Comparison of ENCODE assay signal across 7 mouse cellular contexts in genomic region chr9:58275115-58275774, GRCm38 (mm10). TPM values are rescaled to one million over a fixed set of nuclear protein-coding genes. Genes with fewer than 3 reads are reported as not detected.
DNase-seq lines count a peak whose midpoint lies in the region; ATAC-seq and TF ChIP-seq lines count a peak whose summit lies in the region.

No protein-coding gene starts in this region.

- H3K79me2 ChIP-seq in macrophage (ENCODE audit: inconsistent target), result no peaks in the 10 kb centered on the region

- no peaks in the 10 kb centered on the region for H3K9me3 ChIP-seq in kidney, postnatal 0 days (replicated peaks; ENCODE audit: low read length)

- peak; percentile 85 for DNase-seq in 3134 (ENCODE audit: extremely low read depth, insufficient read length, low spot score)
- peak; percentile 78 for DNase-seq in CD4-positive, CD25-positive, alpha-beta regulatory T cell, adult 2 months (ENCODE audit: low read depth, low spot score)
- DNase-seq in cerebellum, adult 9-10 months, result peak; percentile 33
- peak; percentile 60 for DNase-seq in heart, adult 8-10 months (ENCODE audit: low spot score)
- DNase-seq in kidney, postnatal 0 days (ENCODE audit: low spot score), result peak; percentile 91
- DNase-seq in left cerebral cortex, adult 8-10 months (ENCODE audit: low spot score in 2 of 2), result no peak

- H3K9ac ChIP-seq in kidney, postnatal 0 days (ENCODE audit: low read depth, low read length), result 0 out of 2 replicates have a peak overlapping the region, but pooled peaks have one; percentile 5

- TF ChIP-seq CTCF in kidney, postnatal 0 days (IDR thresholded peaks at IDR 0.05; ENCODE audit: low read depth), result no peak

- H3K36me3 ChIP-seq in kidney, postnatal 0 days (ENCODE audit: insufficient read depth, low read length), result no peaks in the 10 kb centered on the region
- H3K36me3 ChIP-seq in macrophage (ENCODE audit: inconsistent target), result no peaks in the 10 kb centered on the region

- H3K27ac ChIP-seq in kidney, postnatal 0 days, result peak overlapping the region; percentile 88
- peak overlapping the region; percentile 97 for H3K27ac ChIP-seq in macrophage

- no peaks in the 10 kb centered on the region for H3K27me3 ChIP-seq in kidney, postnatal 0 days (ENCODE audit: insufficient read depth, low read length)

- H3K4me2 ChIP-seq in kidney, postnatal 0 days (ENCODE audit: low read length), result peak overlapping the region; percentile 21; the same call in 1 of the 2 replicates

- H3K4me1 ChIP-seq in kidney, postnatal 0 days (replicated peaks; ENCODE audit: insufficient read depth, low read length), result peaks cover 20% of the 10 kb centered on the region

- ATAC-seq in kidney, postnatal 0 days (replicated peaks; ENCODE audit: low FRiP score, low read depth), result peak; percentile 87

- 6% methylated on average over 8 of the region's 8 CpGs for WGBS in kidney, postnatal 0 days
- under 1% methylated on average over 8 of the region's 8 CpGs for WGBS in macrophage (ENCODE audit: missing documents)

- H3K4me3 ChIP-seq in kidney, postnatal 0 days (replicated peaks; ENCODE audit: low read depth, low read length), result no peak overlapping the region
- peak overlapping the region; percentile 6; the same call in 1 of the 2 replicates for H3K4me3 ChIP-seq in macrophage (ENCODE audit: inconsistent target)

RNA-seq across cellular contexts. Expression of gene Stoml1, which starts 22.3 kb away (rescaled TPM):
- total RNA-seq in heart, adult 8-10 months (2022), result 10 to 100 TPM in 3 of 4 experiments, 1 to 10 TPM in 1; 9.5 to 13.4 (median 11.7) TPM
- polyA plus RNA-seq in kidney, postnatal 0 days (2015; fragmentation: Nextera tagmentation; extraction: Ambion mirVana), result 36.6 and 37.6 TPM in 2 replicates
- 100 to 1,000 TPM in 13 of 26 experiments, 10 to 100 TPM in 13; 27.1 to 163 (median 99.6) TPM for total RNA-seq in macrophage (2018; cell fraction: chromatin; rRNA removed)
- total RNA-seq in macrophage (2018; cell fraction: cytosol; rRNA removed), result 10 to 100 TPM; 10.7 to 62.8 (median 27.9) TPM
- 100 to 1,000 TPM in 7 of 26 experiments, 10 to 100 TPM in 19; 29.0 to 154 (median 81.6) TPM for total RNA-seq in macrophage (2018; cell fraction: nucleus; rRNA removed)
- 18.3 to 33.2 TPM (median 18.3 TPM) in 3 replicates for polyA plus RNA-seq in macrophage (2018)
- 10 to 100 TPM; 65.6 to 69.4 (median 67.4) TPM for total RNA-seq in left cerebral cortex, adult 8-10 months (2022)

RNA-seq across cellular contexts. Expression of gene Pml, which starts 25.7 kb away (rescaled TPM):
- total RNA-seq in heart, adult 8-10 months (2022), result 1 to 10 TPM; 7.0 to 9.1 (median 8.0) TPM
- 14.3 and 15.2 TPM in 2 replicates for polyA plus RNA-seq in kidney, postnatal 0 days (2015; fragmentation: Nextera tagmentation; extraction: Ambion mirVana)
- total RNA-seq in macrophage (2018; cell fraction: chromatin; rRNA removed), result 100 to 1,000 TPM in 20 of 26 experiments, 10 to 100 TPM in 6; 41.8 to 438 (median 201) TPM
- total RNA-seq in macrophage (2018; cell fraction: cytosol; rRNA removed), result 100 to 1,000 TPM in 8 of 26 experiments, 10 to 100 TPM in 18; 24.3 to 136 (median 65.2) TPM
- 100 to 1,000 TPM in 21 of 26 experiments, 10 to 100 TPM in 5; 55.4 to 358 (median 161) TPM for total RNA-seq in macrophage (2018; cell fraction: nucleus; rRNA removed)
- polyA plus RNA-seq in macrophage (2018), result 34.6 to 63.1 TPM (median 37.1 TPM) in 3 replicates
- 10 to 100 TPM; 15.3 to 20.3 (median 17.5) TPM for total RNA-seq in left cerebral cortex, adult 8-10 months (2022)

RNA-seq across cellular contexts. Expression of gene Loxl1, which starts 37.7 kb away (rescaled TPM):
- 10 to 100 TPM; 14.3 to 19.3 (median 16.6) TPM for total RNA-seq in heart, adult 8-10 months (2022)
- polyA plus RNA-seq in kidney, postnatal 0 days (2015; fragmentation: Nextera tagmentation; extraction: Ambion mirVana), result 60.9 and 62.2 TPM in 2 replicates
- total RNA-seq in macrophage (2018; cell fraction: chromatin; rRNA removed), result 10 to 100 TPM in 1 of 26 experiments, under 1 TPM in 5, not detected in 20; 0.21 to 23.8 (median 0.28) TPM
- total RNA-seq in macrophage (2018; cell fraction: cytosol; rRNA removed), result under 1 TPM in 2 of 26 experiments, not detected in 24; 0.03 to 0.05 TPM
- total RNA-seq in macrophage (2018; cell fraction: nucleus; rRNA removed), result 1 to 10 TPM in 1 of 26 experiments, not detected in 25; 3.7 TPM
- polyA plus RNA-seq in macrophage (2018), result not detected in 3 replicates
- total RNA-seq in left cerebral cortex, adult 8-10 months (2022), result 1 to 10 TPM; 1.8 to 3.0 (median 2.3) TPM

Comparison
In these comparisons a context has a peak if more than half of its experiments do, and no peak if none do; other contexts are left out.
1. DNase-seq: peak in 3134 (single experiment), CD4-positive, CD25-positive, alpha-beta regulatory T cell, adult 2 months (single experiment), cerebellum, adult 9-10 months (single experiment), heart, adult 8-10 months (single experiment) and kidney, postnatal 0 days (single experiment); none in left cerebral cortex, adult 8-10 months (0 of 2).
2. RNA of gene Stoml1, which starts 22.3 kb away (total RNA-seq): 65.6 to 69.4 TPM in left cerebral cortex, adult 8-10 months; 9.5 to 13.4 TPM in heart, adult 8-10 months; every median in the first group is over 4 times any median in the second.